Mouse (Mus musculus) ES-Bruce4 (cell line): Measurements from ENCODE around the gene Dnajc1.

ENCODE experiments used
- CTCF ChIP-seq: IDR thresholded peaks from one replicate; pipeline ENCODE4 v1.8.1; 2011; ENCODE audit warnings: low read depth, low read length
- EP300 ChIP-seq: IDR thresholded peaks from 2 replicates; pipeline ENCODE4 v1.6.1; 2011; ENCODE audit warnings: low read depth, low read length; ENCODE audit not compliant: insufficient read depth
- POLR2A ChIP-seq: IDR thresholded peaks from one replicate; pipeline ENCODE4 v1.8.1; 2011; ENCODE audit warnings: low read length; ENCODE audit not compliant: insufficient read depth

DNA sequence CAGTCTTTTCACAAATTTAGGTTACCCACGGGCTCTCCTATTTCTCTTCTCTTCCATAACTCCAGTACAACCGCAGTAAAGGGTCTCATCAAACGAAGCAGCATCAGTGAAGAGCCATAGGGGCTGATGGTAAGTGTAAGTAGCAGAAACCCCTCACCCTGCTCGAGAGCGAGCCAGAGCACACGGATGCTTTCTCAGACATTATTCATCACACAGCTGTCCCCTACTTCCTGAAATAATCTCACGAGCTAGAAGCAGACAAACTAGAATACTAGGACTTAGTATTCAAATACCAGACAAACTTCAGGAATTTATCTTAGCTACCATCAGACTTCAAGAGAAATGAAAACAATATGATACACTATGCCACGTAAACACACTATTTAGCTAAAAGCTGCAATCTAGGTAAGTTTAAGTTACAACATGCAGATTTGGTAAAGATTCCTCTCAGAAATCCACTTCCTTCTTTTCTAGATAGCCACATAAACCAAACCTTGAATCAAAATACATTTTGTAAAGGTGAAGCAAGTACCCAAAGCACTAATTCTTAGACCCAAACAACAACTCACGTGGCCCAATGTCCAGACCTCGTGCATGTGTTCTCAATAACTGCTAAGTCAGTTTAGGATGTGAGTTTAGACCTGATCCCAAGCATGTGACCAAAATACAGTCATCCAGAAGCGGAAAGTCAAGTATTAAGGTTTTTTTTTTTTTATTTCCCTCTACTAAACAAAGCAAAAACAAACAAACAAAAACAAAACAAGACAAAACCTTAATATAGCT, 20.0 kb downstream of the Dnajc1 start:
- no peak for TF ChIP-seq CTCF
- TF ChIP-seq POLR2A = no peak
- no peak for TF ChIP-seq EP300
